Mouse (Mus musculus): ENCODE data around the gene Col8a2.

DNA sequence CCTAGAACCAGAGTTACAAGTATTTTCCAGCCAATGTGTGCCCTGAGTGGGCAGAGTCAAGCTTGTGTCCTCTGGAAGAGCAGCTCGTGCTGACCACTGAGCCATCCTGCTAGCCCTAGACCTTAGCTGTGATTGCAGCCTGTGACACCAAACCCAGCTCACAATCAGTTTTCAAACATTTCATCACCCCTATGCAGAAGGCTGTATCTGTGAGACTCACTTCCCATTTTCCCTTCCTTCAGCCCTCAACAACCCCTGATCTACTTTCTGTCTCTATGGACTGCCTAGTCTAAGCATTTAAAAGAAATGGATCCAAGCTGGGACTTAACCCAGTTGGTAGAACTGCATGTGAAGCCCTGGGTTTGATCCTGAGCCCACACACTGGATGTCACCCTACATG, 18.8 kb downstream of the Col8a2 start:
- TF ChIP-seq CTCF (conservative IDR thresholded peaks at IDR 0.05; ENCODE audit: low read length) (no peak), POU5F1 (IDR thresholded peaks at IDR 0.05; ENCODE audit: borderline replicate concordance, low read length) (no peak), NANOG (IDR thresholded peaks at IDR 0.05; ENCODE audit: borderline replicate concordance, low read length) (no peak)
